Mouse (Mus musculus) liver, postnatal 0 days (tissue): ENCODE data around the gene Olfr325.

Source experiments
- CTCF ChIP-seq: sonication (generic); IDR thresholded peaks from 2 replicates; pipeline ENCODE4 v1.5.1; 2016; ENCODE audit warnings: antibody characterized with exemption, low read depth
- EP300 ChIP-seq: IDR thresholded peaks from 2 replicates; pipeline ENCODE4 v1.6.1; 2016; ENCODE audit warnings: antibody characterized with exemption, low read depth, mild to moderate bottlenecking

GRCm38 (mm10) chr11:58555536-58555935 lies 22.0 kb upstream of the Olfr325 start, which contains the start of gene Olfr328:
- TF ChIP-seq CTCF (no peak), EP300 (no peak)
